Mouse (Mus musculus): Measurements from ENCODE around the gene St3gal3. TPM values are rescaled to one million over a fixed set of nuclear protein-coding genes. Genes with fewer than 3 reads are reported as not detected.
A peak's percentile ranks its signal among the peaks of the same experiment; 100 is the strongest.

The St3gal3 gene
- polyA plus RNA-seq, 1 experiment from 2014 or later = 5.9 TPM

GRCm38 (mm10) chr4:117904094-117904493 is 230.6 kb downstream of the St3gal3 start:
- peaks cover 94% of the 10 kb centered on the region for H3K36me3 ChIP-seq (replicated peaks)
- H3K4me3 ChIP-seq = no peak overlapping the region
- H3K4me1 ChIP-seq = peaks cover 13% of the 10 kb centered on the region
- no peaks in the 10 kb centered on the region for H3K9me3 ChIP-seq
- H3K27me3 ChIP-seq (ENCODE audit: poor library complexity, severe bottlenecking) = no peaks in the 10 kb centered on the region
- DNase-seq (ENCODE audit: extremely low spot score, low spot score) = no peak
- WGBS = 94% methylated on average over 10 of the region's 10 CpGs
- no peak overlapping the region for H3K27ac ChIP-seq

DNA sequence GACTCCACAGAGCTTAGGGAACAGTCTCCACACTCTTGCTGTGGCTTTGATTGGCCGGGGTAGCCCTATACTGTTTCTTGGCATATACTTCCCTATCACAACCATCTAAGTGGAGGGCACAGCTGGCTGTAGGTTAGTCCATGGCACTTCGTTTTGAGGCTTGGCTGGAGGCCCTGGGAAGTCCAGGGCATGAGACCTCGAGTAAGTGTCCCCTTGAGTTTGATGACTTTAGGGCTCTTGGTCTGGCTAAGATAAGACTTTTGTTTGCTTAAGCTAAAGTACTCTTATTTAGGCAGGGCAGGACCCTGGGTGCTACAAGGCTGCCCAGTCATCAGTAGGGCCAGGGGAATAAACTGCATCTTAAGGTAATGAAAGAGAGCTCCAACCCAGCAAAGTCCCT is 236.6 kb downstream of the St3gal3 start:
- Histone ChIP-seq H3K4me1 (no peaks in the 10 kb centered on the region), H3K36me3 (replicated peaks) (peaks cover 97% of the 10 kb centered on the region), H3K9me3 (no peaks in the 10 kb centered on the region), H3K27ac (no peak overlapping the region), H3K4me3 (no peak overlapping the region), H3K27me3 (ENCODE audit: poor library complexity, severe bottlenecking) (no peaks in the 10 kb centered on the region)
- DNase-seq (ENCODE audit: extremely low spot score, low spot score) = no peak
- 84% methylated on average over 3 of the region's 3 CpGs for WGBS

DNA sequence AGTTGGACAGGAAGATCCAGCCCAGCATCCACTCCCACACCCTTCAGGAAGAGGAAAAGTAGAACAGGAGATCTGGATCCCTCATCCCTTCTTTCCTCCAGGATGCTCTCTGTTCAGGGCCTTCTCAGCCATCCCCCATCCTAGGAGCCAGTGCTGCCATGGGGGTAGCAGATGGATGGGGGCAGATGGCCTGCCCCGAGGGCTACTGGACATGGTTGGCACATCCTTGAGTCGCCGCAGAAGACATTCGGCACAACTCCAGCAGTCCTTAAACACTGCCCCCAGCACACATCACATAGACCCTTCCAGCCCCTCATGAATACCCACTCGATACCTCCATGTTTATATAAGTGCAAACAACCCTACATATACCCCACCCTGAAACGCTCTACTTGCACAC is 238.7 kb downstream of the St3gal3 start:
- no peaks in the 10 kb centered on the region for H3K27me3 ChIP-seq (ENCODE audit: poor library complexity, severe bottlenecking)
- peaks cover 12% of the 10 kb centered on the region for H3K4me1 ChIP-seq
- no peak for DNase-seq (ENCODE audit: extremely low spot score, low spot score)
- H3K9me3 ChIP-seq = no peaks in the 10 kb centered on the region
- WGBS = 94% methylated on average over 6 of the region's 6 CpGs
- no peak overlapping the region for H3K27ac ChIP-seq
- H3K4me3 ChIP-seq = no peak overlapping the region
- peaks cover 76% of the 10 kb centered on the region for H3K36me3 ChIP-seq (replicated peaks)

GRCm38 (mm10) chr4:117895339-117895738 is 239.4 kb downstream of the St3gal3 start:
- H3K27ac ChIP-seq = no peak overlapping the region
- 89% methylated on average over 7 of the region's 7 CpGs for WGBS

GRCm38 (mm10) chr4:117894601-117895000 is 240.1 kb downstream of the St3gal3 start:
- H3K27me3 ChIP-seq (ENCODE audit: poor library complexity, severe bottlenecking) = no peaks in the 10 kb centered on the region
- no peak overlapping the region for H3K4me3 ChIP-seq
- no peaks in the 10 kb centered on the region for H3K9me3 ChIP-seq
- peaks cover 18% of the 10 kb centered on the region for H3K4me1 ChIP-seq
- WGBS = 93% methylated on average over 8 of the region's 8 CpGs
- H3K36me3 ChIP-seq (replicated peaks) = peaks cover 75% of the 10 kb centered on the region
- no peak overlapping the region for H3K27ac ChIP-seq
- no peak for DNase-seq (ENCODE audit: extremely low spot score, low spot score)

More at GRCm38 (mm10) chr4:117895339-117895738, 239.4 kb downstream of the St3gal3 start:
- Histone ChIP-seq H3K4me1 (peaks cover 18% of the 10 kb centered on the region), H3K36me3 (replicated peaks) (peaks cover 75% of the 10 kb centered on the region), H3K9me3 (no peaks in the 10 kb centered on the region), H3K27me3 (ENCODE audit: poor library complexity, severe bottlenecking) (no peaks in the 10 kb centered on the region), H3K4me3 (no peak overlapping the region)
- no peak for DNase-seq (ENCODE audit: extremely low spot score, low spot score)

DNA sequence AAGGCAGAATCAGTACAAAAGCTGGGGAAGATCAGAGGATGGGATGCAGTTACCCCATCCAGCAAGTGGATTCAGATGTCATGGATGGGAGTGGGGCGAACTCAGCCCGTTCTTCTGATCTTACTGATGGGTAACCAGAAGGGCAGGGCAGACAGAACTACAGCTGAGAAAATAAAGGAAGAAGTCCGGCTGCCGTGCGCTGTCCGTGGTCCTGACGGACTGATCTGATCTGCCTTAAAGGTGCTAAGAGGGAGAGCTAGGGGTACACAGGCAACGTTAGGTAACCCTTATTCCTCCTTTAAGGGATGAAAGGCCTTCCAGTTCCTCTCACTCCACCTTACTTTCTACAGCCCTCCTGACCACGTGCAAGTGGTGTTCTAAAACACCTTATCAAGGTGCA is 241.3 kb downstream of the St3gal3 start:
- Histone ChIP-seq H3K4me1 (peaks cover 18% of the 10 kb centered on the region), H3K4me3 (no peak overlapping the region), H3K27ac (no peak overlapping the region), H3K36me3 (replicated peaks) (peaks cover 72% of the 10 kb centered on the region), H3K27me3 (ENCODE audit: poor library complexity, severe bottlenecking) (no peaks in the 10 kb centered on the region), H3K9me3 (no peaks in the 10 kb centered on the region)
- 24% methylated on average over 9 of the region's 9 CpGs for WGBS
- no peak for DNase-seq (ENCODE audit: extremely low spot score, low spot score)

DNA sequence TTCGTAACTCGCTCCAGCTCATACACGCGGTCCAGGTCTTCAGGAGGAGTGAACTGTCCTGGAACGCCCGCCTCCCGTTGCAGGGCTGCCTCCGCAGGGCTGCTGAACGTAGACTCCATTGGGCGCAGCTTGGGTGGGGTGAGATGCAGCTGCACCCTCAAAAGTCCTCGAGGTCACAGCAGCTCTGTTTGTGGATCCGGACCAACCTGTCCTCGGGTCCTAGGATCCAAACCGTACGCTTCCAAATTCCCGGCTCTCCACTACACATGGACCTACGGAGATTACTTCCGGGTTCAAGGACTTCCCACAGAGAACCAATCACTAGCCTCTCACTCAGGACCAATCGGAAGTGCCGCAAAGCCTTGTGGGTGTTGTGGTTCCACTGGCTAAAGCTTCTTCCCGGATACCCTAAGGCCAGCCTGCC is 243.0 kb downstream of the St3gal3 start, which contains the start of gene Dph2:
TSS of gene Dph2 (minus strand) at position 295 of the 424 bp plus-strand sequence.
- no peaks in the 10 kb centered on the region for H3K9me3 ChIP-seq
- peaks cover 56% of the 10 kb centered on the region for H3K36me3 ChIP-seq (replicated peaks)
- H3K27me3 ChIP-seq (ENCODE audit: poor library complexity, severe bottlenecking) = no peaks in the 10 kb centered on the region
- H3K4me1 ChIP-seq = peaks cover 27% of the 10 kb centered on the region
- peak; percentile 85 for DNase-seq (ENCODE audit: extremely low spot score, low spot score)
- peak within 1 kb of the TSS; percentile 87 for H3K4me3 ChIP-seq
- peak within 1 kb of the TSS; percentile 62 for H3K27ac ChIP-seq
- under 1% methylated on average over 21 of the region's 21 CpGs for WGBS

GRCm38 (mm10) chr4:117890750-117891149 is 244.0 kb downstream of the St3gal3 start:
- Histone ChIP-seq H3K27me3 (ENCODE audit: poor library complexity, severe bottlenecking) (no peaks in the 10 kb centered on the region), H3K4me3 (peak overlapping the region; percentile 87), H3K27ac (no peak overlapping the region), H3K9me3 (no peaks in the 10 kb centered on the region), H3K4me1 (peaks cover 37% of the 10 kb centered on the region), H3K36me3 (replicated peaks) (peaks cover 50% of the 10 kb centered on the region)
- 73% methylated on average over 8 of the region's 8 CpGs for WGBS
- no peak for DNase-seq (ENCODE audit: extremely low spot score, low spot score)

DNA sequence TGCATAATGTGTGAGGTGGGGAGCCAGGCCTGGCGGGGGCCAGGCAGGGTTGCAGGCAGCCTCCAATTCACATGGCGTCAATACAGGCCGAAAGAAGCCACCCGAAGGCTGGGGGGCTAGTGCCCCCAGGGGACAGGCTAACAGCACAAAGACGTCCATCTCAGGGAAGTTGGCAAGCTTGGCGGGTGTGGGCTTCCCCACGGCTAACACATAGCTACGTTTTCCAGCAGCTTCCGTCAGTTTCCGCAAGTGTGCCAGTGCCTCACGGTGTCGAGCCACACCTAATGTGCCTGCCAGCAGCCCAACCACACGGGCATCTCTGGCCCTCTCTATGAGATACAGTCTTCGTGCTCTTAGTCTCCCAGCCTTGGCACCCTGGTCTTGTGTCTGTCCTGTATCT is 244.7 kb downstream of the St3gal3 start:
- no peaks in the 10 kb centered on the region for H3K27me3 ChIP-seq (ENCODE audit: poor library complexity, severe bottlenecking)
- no peak for DNase-seq (ENCODE audit: extremely low spot score, low spot score)
- 0 out of 2 replicates have a peak overlapping the region, but pooled peaks have one; percentile 87 for H3K4me3 ChIP-seq
- H3K36me3 ChIP-seq (replicated peaks) = peaks cover 50% of the 10 kb centered on the region
- WGBS = 91% methylated on average over 14 of the region's 14 CpGs
- H3K4me1 ChIP-seq = peaks cover 44% of the 10 kb centered on the region
- H3K27ac ChIP-seq = no peak overlapping the region
- no peaks in the 10 kb centered on the region for H3K9me3 ChIP-seq

- no peak overlapping the region for H3K4me3 ChIP-seq
Observed at GRCm38 (mm10) chr4:117889471-117889870, 245.2 kb downstream of the St3gal3 start.

DNA sequence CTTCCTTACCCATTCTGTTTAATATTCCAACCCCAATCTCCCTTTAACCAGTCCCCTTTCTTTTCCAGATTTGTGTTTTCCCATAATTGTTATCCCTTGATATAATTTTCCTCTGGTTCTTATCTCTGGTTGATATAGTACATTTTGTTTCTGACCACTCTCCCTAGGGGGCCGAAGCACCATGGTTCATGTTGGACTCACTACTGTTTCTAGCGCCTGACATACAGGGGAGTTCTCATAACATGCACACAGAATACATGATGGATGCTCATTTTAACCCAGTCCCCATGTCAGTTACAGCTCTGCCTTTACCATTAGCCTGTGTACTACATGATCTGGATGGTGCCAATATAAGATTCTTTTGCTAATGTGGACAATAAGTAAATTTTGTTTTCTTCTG is 246.8 kb downstream of the St3gal3 start:
- 80% methylated on average over 2 of the region's 2 CpGs for WGBS
- Histone ChIP-seq H3K36me3 (replicated peaks) (peaks cover 46% of the 10 kb centered on the region), H3K4me3 (peak overlapping the region; percentile 69; the same call in 1 of the 2 replicates), H3K27me3 (ENCODE audit: poor library complexity, severe bottlenecking) (no peaks in the 10 kb centered on the region), H3K9me3 (no peaks in the 10 kb centered on the region), H3K27ac (no peak overlapping the region), H3K4me1 (peaks cover 57% of the 10 kb centered on the region)
- DNase-seq (ENCODE audit: extremely low spot score, low spot score) = no peak

More at GRCm38 (mm10) chr4:117889471-117889870, 245.2 kb downstream of the St3gal3 start:
- Histone ChIP-seq H3K9me3 (no peaks in the 10 kb centered on the region), H3K27me3 (ENCODE audit: poor library complexity, severe bottlenecking) (no peaks in the 10 kb centered on the region), H3K27ac (no peak overlapping the region), H3K36me3 (replicated peaks) (peaks cover 50% of the 10 kb centered on the region), H3K4me1 (peaks cover 45% of the 10 kb centered on the region)
- WGBS = 95% methylated on average over 15 of the region's 15 CpGs
- DNase-seq (ENCODE audit: extremely low spot score, low spot score) = no peak

- Histone ChIP-seq H3K4me1 (peaks cover 61% of the 10 kb centered on the region), H3K9me3 (no peaks in the 10 kb centered on the region), H3K27me3 (ENCODE audit: poor library complexity, severe bottlenecking) (no peaks in the 10 kb centered on the region), H3K36me3 (replicated peaks) (peaks cover 46% of the 10 kb centered on the region), H3K27ac (peak within 1 kb of the TSS; percentile 83), H3K4me3 (peak within 1 kb of the TSS; percentile 69)
- WGBS = under 1% methylated on average over 37 of the region's 37 CpGs
- peak; percentile 94 for DNase-seq (ENCODE audit: extremely low spot score, low spot score)
Observed at GRCm38 (mm10) chr4:117887133-117887532, 247.6 kb downstream of the St3gal3 start, which contains the start of gene Atp6v0b. TSS of gene Atp6v0b (minus strand) at chr4:117887333.

GRCm38 (mm10) chr4:117886644-117887043 is 248.1 kb downstream of the St3gal3 start:
- Histone ChIP-seq H3K4me1 (peaks cover 63% of the 10 kb centered on the region), H3K4me3 (peak overlapping the region; percentile 69), H3K9me3 (no peaks in the 10 kb centered on the region), H3K27me3 (ENCODE audit: poor library complexity, severe bottlenecking) (no peaks in the 10 kb centered on the region), H3K36me3 (replicated peaks) (peaks cover 46% of the 10 kb centered on the region), H3K27ac (peak overlapping the region; percentile 83)
- no peak for DNase-seq (ENCODE audit: extremely low spot score, low spot score)
- 4% methylated on average over 24 of the region's 24 CpGs for WGBS
